Mouse (Mus musculus): ENCODE results near the gene Sae1. TPM values are rescaled to one million over a fixed set of nuclear protein-coding genes. Genes with fewer than 3 reads are reported as not detected.

Sae1 gene
- polyA plus RNA-seq, 1 experiment: 59.3 TPM

GRCm38 (mm10) chr7:16402968-16403948 lies 15.7 kb upstream of the Sae1 start:
- H3K4me3 ChIP-seq (ENCODE audit: insufficient read depth, low read length): peak overlapping the region; percentile 77
- peaks cover 36% of the 10 kb centered on the region for H3K4me1 ChIP-seq (ENCODE audit: control insufficient read depth, insufficient read depth, low read length)
- no peak for TF ChIP-seq CTCF (IDR thresholded peaks at IDR 0.05; ENCODE audit: low read depth, low read length)
- TF ChIP-seq POLR2A (IDR thresholded peaks at IDR 0.05; ENCODE audit: borderline replicate concordance, low read depth, low read length): no peak
- H3K27ac ChIP-seq (ENCODE audit: insufficient read depth, low read depth, low read length): peak overlapping the region; percentile 98

- TF ChIP-seq CTCF (IDR thresholded peaks at IDR 0.05; ENCODE audit: low read depth, low read length): no peak
- Histone ChIP-seq H3K4me1 (ENCODE audit: control insufficient read depth, insufficient read depth, low read length) (peaks cover 38% of the 10 kb centered on the region), H3K4me3 (ENCODE audit: insufficient read depth, low read length) (peak overlapping the region; percentile 77), H3K27ac (ENCODE audit: insufficient read depth, low read depth, low read length) (peak overlapping the region; percentile 98)
Observed at GRCm38 (mm10) chr7:16402449-16402848, 14.8 kb upstream of the Sae1 start.

GRCm38 (mm10) chr7:16401991-16402431 lies 14.4 kb upstream of the Sae1 start:
- H3K4me3 ChIP-seq (ENCODE audit: insufficient read depth, low read length): peak overlapping the region; percentile 77
- H3K4me1 ChIP-seq (ENCODE audit: control insufficient read depth, insufficient read depth, low read length): peaks cover 38% of the 10 kb centered on the region
- TF ChIP-seq POLR2A (IDR thresholded peaks at IDR 0.05; ENCODE audit: borderline replicate concordance, low read depth, low read length) (0 out of 2 replicates have a peak, but pooled peaks have one; percentile 22), CTCF (IDR thresholded peaks at IDR 0.05; ENCODE audit: low read depth, low read length) (no peak)
- peak overlapping the region; percentile 98 for H3K27ac ChIP-seq (ENCODE audit: insufficient read depth, low read depth, low read length)

DNA sequence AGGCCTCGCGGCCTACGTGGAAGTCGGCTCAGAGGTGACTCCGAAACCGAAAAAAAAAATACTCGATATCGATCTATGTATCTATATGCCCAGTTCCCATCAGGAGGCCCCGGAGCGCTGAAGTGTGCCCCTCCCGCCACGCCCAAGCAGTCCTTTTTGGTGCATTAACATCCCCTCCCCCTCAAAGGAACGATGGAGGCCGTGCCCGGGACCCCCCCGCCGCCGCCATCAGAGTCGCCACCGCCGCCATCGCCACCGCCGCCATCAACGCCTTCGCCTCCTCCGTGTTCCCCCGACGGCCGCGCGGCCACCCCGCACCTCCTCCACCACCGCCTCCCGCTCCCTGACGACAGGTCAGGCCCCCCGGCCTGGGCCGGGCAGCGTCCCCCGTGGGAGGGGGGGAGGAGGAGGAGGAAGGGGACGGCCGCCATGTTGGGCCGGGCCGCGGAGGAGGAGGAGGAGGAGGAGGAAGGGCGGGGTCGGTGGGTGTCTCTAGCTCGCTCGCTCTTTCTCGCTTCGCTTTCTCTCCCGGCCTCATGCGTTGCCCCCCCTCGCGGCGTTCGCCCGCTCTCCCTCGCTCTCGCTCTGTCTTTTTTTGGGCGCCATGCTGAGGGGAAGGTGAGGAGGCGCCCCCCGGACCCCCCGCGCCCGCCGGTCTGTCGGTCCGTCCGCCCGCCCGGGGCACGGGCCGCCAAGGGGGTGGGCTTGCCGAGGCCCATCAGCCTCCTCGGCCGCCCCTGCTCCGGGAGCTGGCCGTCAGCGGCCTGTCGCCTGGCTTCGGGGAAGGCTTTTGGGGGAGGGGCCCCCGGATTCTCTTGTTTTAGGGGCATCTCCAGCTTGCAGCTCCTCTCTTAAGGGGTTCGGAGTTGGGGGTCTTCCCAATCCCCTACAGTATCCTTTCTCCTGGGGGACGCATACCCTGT lies 13.3 kb upstream of the Sae1 start, which contains the start of gene Zc3h4:
Zc3h4 (plus strand) TSS at position 222 of the 923 bp plus-strand sequence.
- peaks cover 32% of the 10 kb centered on the region for H3K4me1 ChIP-seq (ENCODE audit: control insufficient read depth, insufficient read depth, low read length)
- TF ChIP-seq CTCF (IDR thresholded peaks at IDR 0.05; ENCODE audit: low read depth, low read length): no peak
- 0 out of 2 replicates have a peak, but pooled peaks have one; percentile 24 for TF ChIP-seq POLR2A (IDR thresholded peaks at IDR 0.05; ENCODE audit: borderline replicate concordance, low read depth, low read length)
- H3K4me3 ChIP-seq (ENCODE audit: insufficient read depth, low read length): peak within 1 kb of the TSS; percentile 77
- peak within 1 kb of the TSS; percentile 98 for H3K27ac ChIP-seq (ENCODE audit: insufficient read depth, low read depth, low read length)

DNA sequence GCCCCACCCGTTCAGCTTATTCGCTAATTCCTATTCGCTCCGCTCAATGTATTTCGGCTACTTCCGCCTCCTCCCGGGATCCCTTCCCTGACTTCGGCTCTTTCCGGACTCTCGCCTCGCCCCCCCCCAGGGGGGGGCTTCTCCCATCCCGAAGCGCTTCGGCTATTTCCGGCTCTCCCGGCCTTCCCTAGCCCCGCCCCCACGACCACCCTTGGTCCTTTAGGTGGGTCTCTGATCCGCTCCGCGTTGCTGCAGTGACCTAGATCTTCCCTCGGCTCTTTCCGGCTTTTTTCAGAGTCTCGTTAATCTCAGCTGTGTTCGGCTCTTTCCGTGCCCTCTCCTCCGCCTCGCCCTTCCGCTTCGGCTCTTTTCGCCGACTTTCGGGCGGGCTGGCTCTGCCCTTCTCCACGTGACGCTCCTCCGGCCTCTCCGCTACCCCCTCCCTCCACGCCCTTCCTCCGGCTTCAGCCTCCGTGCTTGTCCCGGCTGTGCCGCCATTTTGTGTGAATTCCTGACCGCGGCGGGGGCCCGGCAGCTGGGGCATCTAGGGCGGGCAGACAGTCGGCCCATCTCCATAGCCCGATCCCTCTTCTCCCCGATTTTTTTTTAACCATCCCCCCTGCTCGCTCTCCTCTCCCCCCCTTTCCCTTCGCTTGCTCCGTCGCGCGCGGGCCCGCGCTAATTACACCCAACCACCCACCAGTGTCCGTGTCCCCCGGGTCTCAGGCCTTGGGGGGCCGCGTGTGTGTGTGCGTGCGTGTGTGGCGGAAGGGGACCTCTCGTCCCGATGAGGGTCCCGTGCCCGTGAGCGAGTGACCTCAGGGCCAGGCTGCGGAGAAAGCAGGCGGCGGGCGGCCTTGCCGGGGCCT lies 12.4 kb upstream of the Sae1 start:
- Histone ChIP-seq H3K27ac (ENCODE audit: insufficient read depth, low read depth, low read length) (peak overlapping the region; percentile 98), H3K4me3 (ENCODE audit: insufficient read depth, low read length) (peak overlapping the region; percentile 77), H3K4me1 (ENCODE audit: control insufficient read depth, insufficient read depth, low read length) (peaks cover 24% of the 10 kb centered on the region)
- TF ChIP-seq POLR2A (IDR thresholded peaks at IDR 0.05; ENCODE audit: borderline replicate concordance, low read depth, low read length): no peak; the same call in 1 of the 2 replicates
- TF ChIP-seq CTCF (IDR thresholded peaks at IDR 0.05; ENCODE audit: low read depth, low read length): no peak

GRCm38 (mm10) chr7:16399098-16399819 lies 11.7 kb upstream of the Sae1 start:
- Histone ChIP-seq H3K4me1 (ENCODE audit: control insufficient read depth, insufficient read depth, low read length) (peaks cover 16% of the 10 kb centered on the region), H3K27ac (ENCODE audit: insufficient read depth, low read depth, low read length) (peak overlapping the region; percentile 98), H3K4me3 (ENCODE audit: insufficient read depth, low read length) (peak overlapping the region; percentile 77)
- TF ChIP-seq POLR2A (IDR thresholded peaks at IDR 0.05; ENCODE audit: borderline replicate concordance, low read depth, low read length): no peak
- TF ChIP-seq CTCF (IDR thresholded peaks at IDR 0.05; ENCODE audit: low read depth, low read length): no peak

GRCm38 (mm10) chr7:16398387-16399050 lies 10.9 kb upstream of the Sae1 start:
- no peak for TF ChIP-seq POLR2A (IDR thresholded peaks at IDR 0.05; ENCODE audit: borderline replicate concordance, low read depth, low read length)
- TF ChIP-seq CTCF (IDR thresholded peaks at IDR 0.05; ENCODE audit: low read depth, low read length): no peak
- H3K4me1 ChIP-seq (ENCODE audit: control insufficient read depth, insufficient read depth, low read length): peaks cover 12% of the 10 kb centered on the region
- peak overlapping the region; percentile 77 for H3K4me3 ChIP-seq (ENCODE audit: insufficient read depth, low read length)
- peak overlapping the region; percentile 98 for H3K27ac ChIP-seq (ENCODE audit: insufficient read depth, low read depth, low read length)

GRCm38 (mm10) chr7:16397465-16397864 lies 9.9 kb upstream of the Sae1 start:
- Histone ChIP-seq H3K4me1 (ENCODE audit: control insufficient read depth, insufficient read depth, low read length) (peaks cover 10% of the 10 kb centered on the region), H3K4me3 (ENCODE audit: insufficient read depth, low read length) (no peak overlapping the region), H3K27ac (ENCODE audit: insufficient read depth, low read depth, low read length) (no peak overlapping the region)
- no peak for TF ChIP-seq CTCF (IDR thresholded peaks at IDR 0.05; ENCODE audit: low read depth, low read length)
- TF ChIP-seq POLR2A (IDR thresholded peaks at IDR 0.05; ENCODE audit: borderline replicate concordance, low read depth, low read length): no peak
